Mouse (Mus musculus): ENCODE measurements around the gene Slc17a5.

Slc17a5 gene

GRCm38 (mm10) chr9:78587914-78588313 is at the start of gene Slc17a5:
Slc17a5 (minus strand) TSS chr9:78588041.
- peak; percentile 83 for DNase-seq (ENCODE audit: low read depth, low spot score)

DNA sequence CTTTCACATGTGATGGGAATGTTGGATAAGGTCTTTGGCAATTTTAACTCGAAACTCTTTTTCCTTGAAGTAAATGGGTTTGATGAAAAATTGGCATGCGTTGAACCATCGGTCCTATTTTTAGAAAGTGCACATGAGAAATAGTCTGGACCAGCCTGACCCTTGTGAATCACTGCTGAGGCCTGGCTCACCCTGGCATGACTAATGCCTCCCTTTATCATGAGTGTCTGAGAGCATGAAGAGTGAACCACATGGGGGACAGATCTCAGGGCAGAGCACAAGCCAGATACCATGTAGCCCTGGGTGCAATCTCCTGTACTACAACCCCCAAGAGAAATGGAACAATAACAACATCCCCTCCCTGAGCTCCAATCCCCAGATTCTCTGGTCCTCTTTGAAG is 46.1 kb upstream of the Slc17a5 start:
- DNase-seq (ENCODE audit: low read depth, low spot score), result no peak

GRCm38 (mm10) chr9:78631755-78632434 is 44.1 kb upstream of the Slc17a5 start:
- no peak for DNase-seq (ENCODE audit: low read depth, low spot score)

- DNase-seq (ENCODE audit: low read depth, low spot score), result no peak
Measured at GRCm38 (mm10) chr9:78629991-78630390, 42.1 kb upstream of the Slc17a5 start.

GRCm38 (mm10) chr9:78623301-78623747 is 35.5 kb upstream of the Slc17a5 start:
- no peak for DNase-seq (ENCODE audit: low read depth, low spot score)

DNA sequence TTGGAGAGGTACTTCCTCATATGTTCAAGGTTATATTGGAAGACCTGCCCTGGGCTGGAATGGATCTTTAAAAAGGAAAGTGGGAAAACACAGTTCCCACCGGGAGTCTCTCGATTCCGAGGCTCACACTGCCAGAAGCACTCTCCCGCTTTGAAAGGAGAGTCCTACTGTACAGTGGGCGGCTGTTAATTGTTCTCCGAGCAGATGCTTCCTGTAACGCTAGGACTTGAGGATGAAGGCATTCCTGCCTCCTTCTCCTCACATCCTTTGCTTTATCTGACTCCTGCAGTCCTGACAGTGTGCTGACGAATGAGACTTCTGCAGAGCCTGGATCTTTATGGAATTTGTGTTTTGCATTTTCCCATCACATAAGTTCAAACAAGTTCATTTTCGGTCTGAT is 31.4 kb upstream of the Slc17a5 start:
- DNase-seq (ENCODE audit: low read depth, low spot score), result no peak

GRCm38 (mm10) chr9:78615401-78616021 is 27.7 kb upstream of the Slc17a5 start, which contains the start of gene Cd109:
Cd109 (plus strand) TSS chr9:78615546.
- no peak for DNase-seq (ENCODE audit: low read depth, low spot score)

GRCm38 (mm10) chr9:78614201-78614600 is 26.4 kb upstream of the Slc17a5 start:
- no peak for DNase-seq (ENCODE audit: low read depth, low spot score)

DNA sequence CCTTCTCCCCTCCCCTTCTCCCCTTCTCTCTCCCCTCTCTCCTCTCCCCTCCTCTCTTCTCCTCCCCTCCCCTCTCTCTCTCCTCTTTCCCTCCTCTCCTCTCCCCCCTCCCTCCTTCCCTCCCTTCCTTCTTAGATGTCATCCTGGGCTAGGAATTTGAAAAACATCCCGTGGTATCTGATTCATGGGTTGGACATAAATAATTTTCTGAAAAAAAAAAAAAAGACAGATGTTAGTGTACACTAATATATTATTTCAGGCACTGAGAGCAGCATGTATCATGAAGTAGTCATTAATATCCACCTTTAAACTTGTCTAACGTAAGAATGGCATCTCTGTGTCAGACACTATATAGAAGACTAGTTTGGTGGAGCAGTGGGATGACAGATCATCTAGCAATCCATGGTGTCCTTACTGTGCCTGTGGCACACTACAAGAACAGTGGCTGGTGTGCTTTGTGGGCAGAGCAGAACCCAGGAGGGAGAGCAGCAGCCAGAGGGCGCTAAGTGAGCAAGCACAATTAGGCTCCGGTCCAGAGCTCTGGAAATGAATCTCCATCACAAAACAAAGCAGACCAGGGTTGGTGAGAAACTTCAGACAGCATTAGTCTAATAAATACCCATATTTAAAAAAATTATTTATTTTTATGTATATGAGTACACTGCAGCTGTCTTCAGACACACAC is 13.3 kb upstream of the Slc17a5 start:
- no peak for DNase-seq (ENCODE audit: low read depth, low spot score)

- DNase-seq (ENCODE audit: low read depth, low spot score), result no peak
Measured at GRCm38 (mm10) chr9:78599927-78600326, 12.1 kb upstream of the Slc17a5 start.

DNA sequence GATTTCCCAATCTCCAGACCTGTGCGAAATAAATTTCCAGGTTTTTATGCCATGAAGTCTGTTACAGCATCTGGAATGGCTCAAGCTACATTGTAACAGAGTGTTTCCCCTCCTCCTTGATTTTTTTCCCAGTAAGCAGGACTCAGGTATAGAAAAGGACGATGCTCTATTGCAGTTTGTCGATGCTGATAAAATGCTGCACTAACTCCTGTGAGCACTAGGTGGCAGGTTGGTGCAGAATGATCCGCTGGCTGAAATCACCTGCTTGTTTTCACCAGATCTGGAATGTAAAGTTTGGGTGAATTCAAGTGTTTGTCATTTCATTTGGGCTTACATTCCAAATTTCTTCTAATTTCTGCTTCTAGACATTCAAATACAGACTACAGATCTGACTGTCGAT is 9.0 kb upstream of the Slc17a5 start:
- peak; percentile 11 for DNase-seq (ENCODE audit: low read depth, low spot score)

DNA sequence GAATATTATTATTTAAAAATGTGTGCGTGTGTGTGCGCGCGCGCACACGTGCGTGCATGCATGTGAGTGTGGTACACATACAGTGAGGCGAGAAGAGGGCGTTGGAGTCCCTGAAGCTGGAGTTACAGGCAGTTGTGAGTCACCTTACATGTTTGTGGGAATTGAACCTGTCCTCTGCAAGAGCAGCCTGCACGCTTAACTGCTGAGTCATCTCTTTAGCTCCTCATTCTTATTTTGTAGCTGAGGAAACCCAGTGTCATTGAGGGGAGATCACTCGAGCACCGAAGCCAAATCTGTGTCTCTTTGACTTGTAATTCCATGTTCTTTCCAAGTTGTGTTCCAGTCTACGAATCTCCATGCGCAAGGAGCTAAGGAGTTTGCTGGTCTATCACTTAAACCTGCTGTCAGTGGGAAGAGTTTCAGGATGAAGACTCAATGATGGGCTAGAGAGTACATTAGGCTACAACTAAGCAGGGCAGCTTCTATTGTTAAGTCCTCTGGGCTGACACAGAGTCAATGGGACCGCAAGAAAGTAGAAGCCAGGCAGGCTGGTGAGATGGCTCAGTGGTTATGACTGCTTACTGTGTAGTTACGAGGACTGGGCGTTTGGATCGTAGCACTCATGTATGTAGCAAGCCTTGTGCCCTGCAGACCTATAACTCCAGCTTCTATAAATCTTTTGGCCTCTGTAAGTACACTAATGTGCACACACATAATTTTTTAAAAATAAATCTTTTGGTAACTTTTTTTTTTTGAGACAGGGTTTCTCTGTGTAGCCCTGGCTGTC is 8.1 kb upstream of the Slc17a5 start:
- DNase-seq (ENCODE audit: low read depth, low spot score), result no peak

DNA sequence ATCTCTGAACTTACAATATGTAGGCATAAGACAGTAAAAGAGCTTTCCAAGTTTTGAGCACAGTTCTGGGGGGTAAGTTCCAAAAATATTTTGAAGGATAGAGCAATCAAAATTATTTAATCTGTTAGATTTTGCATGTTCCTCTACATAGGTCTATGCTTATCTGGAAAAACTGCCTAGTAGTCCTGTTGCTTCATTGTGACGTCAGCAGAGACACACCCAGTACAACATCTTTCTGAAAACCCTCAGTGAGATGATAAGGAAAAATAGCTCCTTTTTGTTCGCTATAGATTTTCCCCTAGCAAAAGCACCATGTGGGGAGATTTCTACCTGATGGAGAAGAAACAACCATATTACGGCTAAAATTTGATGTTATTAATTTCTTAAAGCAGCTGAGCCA is 7.4 kb upstream of the Slc17a5 start:
- DNase-seq (ENCODE audit: low read depth, low spot score), result no peak

DNA sequence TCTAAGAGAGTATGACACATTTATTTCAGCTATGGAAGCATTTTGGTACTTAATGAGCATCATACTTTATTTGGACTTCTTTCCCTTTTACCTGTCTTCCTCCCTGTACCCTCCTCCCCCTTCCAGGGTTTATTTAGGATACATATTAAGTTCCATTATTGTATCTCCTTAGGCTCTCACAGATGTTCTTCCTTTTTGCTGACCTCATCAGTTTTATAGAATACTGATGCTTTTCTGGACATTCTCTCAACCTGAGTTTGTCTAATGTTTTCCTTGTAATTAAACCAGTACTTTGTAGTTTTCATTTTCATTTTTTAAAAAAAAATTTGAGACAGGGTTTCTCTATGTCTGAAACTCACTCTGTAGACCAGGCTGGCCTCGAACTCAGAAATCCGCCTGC is 2.6 kb upstream of the Slc17a5 start:
- no peak for DNase-seq (ENCODE audit: low read depth, low spot score)

DNA sequence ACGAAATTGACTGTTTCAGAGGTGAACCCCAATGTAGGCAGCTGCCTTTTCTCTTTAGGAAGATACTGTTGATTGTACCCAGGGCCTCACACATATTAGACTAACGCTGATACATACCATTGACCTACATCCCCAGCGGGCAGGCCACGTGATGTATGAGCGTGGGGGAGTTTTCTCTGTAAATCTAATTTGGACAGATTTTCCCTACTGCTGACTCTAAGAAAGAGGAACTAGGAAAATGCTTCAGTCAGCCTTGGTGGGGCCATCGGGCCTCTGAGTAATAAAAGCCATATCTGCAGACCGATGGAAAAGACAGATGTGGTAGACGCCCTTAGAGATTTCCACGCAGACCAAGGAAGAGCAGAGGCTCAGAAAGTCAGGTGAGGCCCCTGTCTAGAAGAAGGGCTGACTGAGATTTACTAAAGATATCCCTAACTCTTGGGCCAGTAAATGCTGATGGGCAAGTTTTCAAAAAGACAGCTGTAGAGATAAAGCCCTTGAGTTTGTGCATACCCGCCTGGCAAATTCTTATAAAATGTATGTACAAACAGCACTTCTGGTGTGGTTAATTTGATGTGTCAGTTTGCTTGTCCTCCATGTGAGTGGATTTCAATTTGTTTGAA is 681 bp upstream of the Slc17a5 start:
- no peak for DNase-seq (ENCODE audit: low read depth, low spot score)

DNA sequence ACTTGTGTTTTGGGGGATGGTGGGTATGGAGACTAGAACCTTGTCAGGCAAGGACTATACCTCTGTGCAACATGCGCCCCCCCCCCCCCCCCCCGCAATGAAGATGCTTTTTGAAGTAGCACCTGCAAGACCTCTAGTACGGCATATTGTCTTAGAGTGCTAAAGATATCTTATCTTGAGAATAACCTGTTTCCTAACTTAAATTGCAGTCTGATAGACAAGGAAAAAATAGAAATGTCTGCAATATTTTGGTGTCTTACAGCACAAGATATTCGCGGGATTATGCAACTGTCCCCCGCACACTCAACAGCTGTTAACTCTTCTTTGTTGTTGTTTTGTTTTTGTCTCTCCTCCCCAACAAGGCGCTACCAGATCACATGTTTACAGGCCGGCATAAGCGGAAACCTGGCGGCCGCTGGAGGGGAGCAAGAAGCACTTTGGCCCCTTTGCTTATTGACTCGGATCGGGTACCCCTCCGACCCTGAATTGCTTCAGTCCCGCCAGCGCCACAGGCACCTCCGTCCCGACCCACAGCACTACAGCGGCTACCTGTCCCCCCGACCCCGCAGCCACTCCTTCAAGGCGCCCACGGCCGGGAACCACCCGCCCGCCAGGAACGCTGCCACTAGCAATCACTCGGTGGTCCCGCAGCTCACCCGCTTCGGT is 490 bp downstream of the Slc17a5 start:
- DNase-seq (ENCODE audit: low read depth, low spot score), result no peak

GRCm38 (mm10) chr9:78579644-78580396 is 8.0 kb downstream of the Slc17a5 start:
- DNase-seq (ENCODE audit: low read depth, low spot score), result no peak

GRCm38 (mm10) chr9:78578824-78579223 is 9.0 kb downstream of the Slc17a5 start:
- DNase-seq (ENCODE audit: low read depth, low spot score), result no peak

DNA sequence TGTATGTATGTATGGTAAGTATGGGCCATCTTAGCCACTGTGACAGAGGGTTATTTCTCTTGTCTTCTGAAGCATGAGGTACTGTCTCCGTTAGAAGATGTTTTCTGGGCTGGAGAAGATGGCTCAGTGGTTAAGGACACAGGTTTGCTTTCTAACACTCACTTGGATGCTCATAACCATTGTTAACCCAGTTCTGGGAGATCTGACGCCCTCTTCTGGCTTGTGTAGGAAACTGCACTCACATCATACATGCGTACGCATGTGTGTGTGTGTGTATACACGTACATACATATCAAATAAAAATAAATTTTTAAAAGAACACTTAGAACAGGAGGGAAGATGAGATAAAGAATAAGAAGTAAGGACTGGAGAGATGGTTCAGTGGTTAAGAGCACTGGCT is 11.4 kb downstream of the Slc17a5 start:
- DNase-seq (ENCODE audit: low read depth, low spot score), result no peak

- no peak for DNase-seq (ENCODE audit: low read depth, low spot score)
Measured at GRCm38 (mm10) chr9:78569934-78570333, 17.9 kb downstream of the Slc17a5 start.
